Mouse (Mus musculus): ENCODE results near the gene Hibadh. TPM values are rescaled to one million over a fixed set of nuclear protein-coding genes. Genes with fewer than 3 reads are reported as not detected.
"Not testable (repeated sequence)": the region's sequence is repeated elsewhere in the genome, so short reads cannot be mapped to it uniquely, and the experiment has no call there.

Hibadh gene
- polyA plus RNA-seq (2016; fragmentation: Nextera tagmentation; extraction: Ambion mirVana), result 58.6 and 58.7 TPM in 2 replicates

DNA sequence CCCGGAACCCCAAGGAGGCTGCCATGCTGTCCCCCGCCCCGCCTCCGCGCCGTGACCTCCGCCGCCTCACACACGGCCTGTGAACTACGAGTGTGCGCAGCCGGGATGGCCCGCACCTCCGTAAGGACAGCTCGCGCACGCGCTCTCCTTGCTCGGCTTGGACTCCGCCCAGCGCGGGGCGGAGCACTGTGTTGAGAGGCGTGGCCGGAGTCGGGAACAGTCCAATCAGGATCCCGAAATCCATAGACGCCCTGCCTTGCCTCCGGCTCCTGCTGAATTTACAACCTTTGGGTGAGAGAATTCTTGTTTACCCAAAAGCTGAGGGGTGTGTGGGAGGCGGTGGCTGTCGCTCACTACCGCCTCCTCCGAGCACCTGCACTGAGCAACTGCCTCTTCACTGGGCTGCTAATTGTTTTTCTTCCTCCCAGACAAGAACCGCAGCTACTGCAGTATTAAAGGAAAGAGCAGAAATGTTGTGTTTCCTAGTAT is at the start of gene Hibadh:
TSS of gene Hibadh (minus strand) at position 166 of the 489 bp plus-strand sequence.
- Histone ChIP-seq H3K27ac (peak within 1 kb of the TSS; percentile 46; the same call in 1 of the 2 replicates), H3K9ac (peak within 1 kb of the TSS; percentile 87), H3K27me3 (no peaks in the 10 kb centered on the region), H3K4me3 (replicated peaks) (peak within 1 kb of the TSS; percentile 82), H3K9me3 (no peaks in the 10 kb centered on the region), H3K36me3 (replicated peaks) (no peaks in the 10 kb centered on the region), H3K4me2 (peak within 1 kb of the TSS; percentile 72), H3K4me1 (peaks cover 12% of the 10 kb centered on the region)
- under 1% methylated on average over 25 of the region's 34 CpGs for WGBS
- peak; percentile 100 for ATAC-seq (ENCODE audit: low FRiP score)

DNA sequence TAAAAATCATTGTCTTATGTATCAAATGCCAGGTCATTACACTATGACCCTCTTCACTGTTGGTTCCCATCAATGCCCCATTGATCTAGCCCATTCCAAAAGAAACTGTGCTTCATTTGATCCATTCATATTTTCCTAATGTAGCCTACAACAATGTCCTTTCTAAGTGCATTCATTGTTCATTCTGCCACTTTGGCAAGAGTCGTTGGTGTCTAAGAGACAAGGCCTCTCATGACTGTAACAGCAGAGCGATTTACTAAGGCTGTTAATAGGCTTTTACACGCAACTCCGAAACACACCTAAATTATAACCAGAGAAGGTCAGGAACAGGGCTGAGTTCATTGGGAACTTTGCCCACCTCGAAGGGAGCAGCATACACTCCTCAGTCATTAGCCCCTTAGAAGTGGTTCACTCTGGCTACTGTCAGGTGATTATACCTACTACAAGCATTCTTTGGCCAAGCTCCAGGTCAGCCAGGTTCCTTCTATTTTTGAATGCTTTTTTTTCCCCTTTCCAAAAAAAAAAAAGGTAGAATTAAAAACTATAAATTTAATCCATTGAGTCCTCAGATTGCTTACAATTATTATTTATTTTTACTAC is 46.8 kb upstream of the Hibadh start:
- Histone ChIP-seq H3K27me3 (no peaks in the 10 kb centered on the region), H3K9me3 (no peaks in the 10 kb centered on the region), H3K27ac (no peak overlapping the region), H3K36me3 (replicated peaks) (no peaks in the 10 kb centered on the region), H3K4me3 (replicated peaks) (no peak overlapping the region), H3K9ac (no peak overlapping the region), H3K4me1 (0 out of 2 replicates have a peak, but pooled peaks cover 6% of the 10 kb centered on the region), H3K4me2 (no peak overlapping the region)
- no peak for ATAC-seq (ENCODE audit: low FRiP score)
- whole genome bisulfite sequencing, result 65% methylated on average over 5 of the region's 5 CpGs

DNA sequence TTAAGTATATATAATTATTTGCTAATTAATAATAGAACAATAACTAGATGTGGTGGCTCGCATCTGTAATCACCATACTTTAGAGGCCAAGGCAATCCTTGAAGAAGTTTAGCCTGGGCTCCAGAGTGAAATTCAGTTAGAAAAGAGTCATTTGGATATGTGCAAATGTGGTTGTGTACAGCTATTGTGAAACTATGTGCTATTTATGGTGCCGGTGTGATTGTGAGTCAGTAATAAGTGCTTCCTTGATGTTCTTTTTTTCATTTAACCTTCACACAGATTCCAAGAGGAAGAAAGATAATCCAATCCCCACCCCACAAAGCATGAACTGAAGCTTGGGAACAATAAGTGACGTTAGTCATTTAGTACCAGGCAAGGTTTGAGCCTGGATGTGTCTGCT is 42.4 kb upstream of the Hibadh start:
- 88% methylated on average over 3 of the region's 3 CpGs for WGBS
- Histone ChIP-seq H3K9ac (no peak overlapping the region), H3K36me3 (replicated peaks) (no peaks in the 10 kb centered on the region), H3K4me1 (0 out of 2 replicates have a peak, but pooled peaks cover 6% of the 10 kb centered on the region), H3K9me3 (no peaks in the 10 kb centered on the region), H3K4me2 (no peak overlapping the region), H3K4me3 (replicated peaks) (no peak overlapping the region), H3K27me3 (no peaks in the 10 kb centered on the region), H3K27ac (no peak overlapping the region)
- ATAC-seq (ENCODE audit: low FRiP score), result no peak

DNA sequence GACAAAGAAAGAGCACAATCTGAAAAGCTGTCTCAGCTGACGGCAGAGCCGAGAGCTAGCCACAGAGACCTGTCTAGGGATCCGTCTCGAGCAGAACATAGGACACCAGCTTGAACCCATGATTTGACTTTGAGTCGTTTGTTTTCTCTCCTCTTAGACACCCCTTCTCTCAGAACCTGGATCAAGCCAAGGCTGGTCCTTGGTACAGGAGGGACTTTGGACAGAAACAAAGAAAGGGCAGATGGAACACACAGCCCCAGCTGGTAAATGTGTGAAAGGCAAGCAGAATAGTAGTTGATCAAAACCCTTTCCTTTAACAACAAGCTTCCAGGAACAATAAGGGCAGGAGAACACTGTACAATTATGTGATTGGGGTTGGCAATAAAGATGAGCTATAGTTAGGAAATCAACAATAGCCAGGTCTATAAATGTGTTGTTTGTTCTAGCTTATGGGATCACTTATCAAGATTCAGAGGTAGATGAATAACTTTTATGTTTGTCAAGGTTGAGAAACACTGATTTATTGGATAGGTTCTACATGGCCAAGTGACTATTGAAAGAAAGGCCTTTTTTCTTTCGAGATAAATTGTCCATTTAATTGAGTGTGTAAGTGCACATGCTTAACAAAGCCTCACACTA is 41.8 kb upstream of the Hibadh start:
- H3K9me3 ChIP-seq, result no peaks in the 10 kb centered on the region
- H3K9ac ChIP-seq, result no peak overlapping the region

DNA sequence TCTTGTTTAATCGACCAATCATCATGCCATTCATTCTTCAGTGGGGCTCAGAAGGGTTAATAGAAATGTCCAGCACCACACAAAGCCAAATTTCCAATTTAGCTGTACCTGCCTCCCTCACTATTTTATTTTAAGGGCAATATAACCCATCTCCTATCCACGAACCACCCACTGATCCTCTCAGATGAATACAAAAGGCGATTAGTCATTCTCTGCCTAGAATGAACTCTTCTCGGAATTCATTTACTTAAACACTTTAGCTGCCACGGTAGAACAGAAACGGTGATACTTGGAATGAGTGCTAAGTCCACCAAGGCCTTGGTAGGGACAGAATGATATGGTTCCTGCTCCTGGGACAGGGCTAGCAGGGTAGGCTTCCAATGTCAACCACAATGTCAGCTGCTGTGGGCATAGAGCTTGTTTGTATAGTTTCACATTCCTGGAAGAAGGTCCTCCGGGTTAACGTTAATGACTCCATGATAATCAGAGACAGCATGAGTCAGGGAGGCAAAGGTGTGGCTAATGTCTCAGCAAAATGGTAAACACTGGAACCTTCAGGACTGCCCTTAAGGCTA is 40.4 kb upstream of the Hibadh start:
- 63% methylated on average over 8 of the region's 8 CpGs for WGBS
- Histone ChIP-seq H3K4me3 (replicated peaks) (no peak overlapping the region), H3K27ac (no peak overlapping the region), H3K4me2 (no peak overlapping the region), H3K9ac (no peak overlapping the region), H3K9me3 (no peaks in the 10 kb centered on the region), H3K27me3 (no peaks in the 10 kb centered on the region), H3K36me3 (replicated peaks) (no peaks in the 10 kb centered on the region), H3K4me1 (0 out of 2 replicates have a peak, but pooled peaks cover 6% of the 10 kb centered on the region)
- no peak for ATAC-seq (ENCODE audit: low FRiP score)

More for the DNA sequence above, 41.8 kb upstream of the Hibadh start:
- H3K4me2 ChIP-seq, result no peak overlapping the region
- no peaks in the 10 kb centered on the region for H3K27me3 ChIP-seq
- no peak overlapping the region for H3K27ac ChIP-seq
- no peaks in the 10 kb centered on the region for H3K36me3 ChIP-seq (replicated peaks)
- whole genome bisulfite sequencing, result 79% methylated on average over 6 of the region's 6 CpGs
- no peak overlapping the region for H3K4me3 ChIP-seq (replicated peaks)
- H3K4me1 ChIP-seq, result 0 out of 2 replicates have a peak, but pooled peaks cover 6% of the 10 kb centered on the region
- no peak for ATAC-seq (ENCODE audit: low FRiP score)

DNA sequence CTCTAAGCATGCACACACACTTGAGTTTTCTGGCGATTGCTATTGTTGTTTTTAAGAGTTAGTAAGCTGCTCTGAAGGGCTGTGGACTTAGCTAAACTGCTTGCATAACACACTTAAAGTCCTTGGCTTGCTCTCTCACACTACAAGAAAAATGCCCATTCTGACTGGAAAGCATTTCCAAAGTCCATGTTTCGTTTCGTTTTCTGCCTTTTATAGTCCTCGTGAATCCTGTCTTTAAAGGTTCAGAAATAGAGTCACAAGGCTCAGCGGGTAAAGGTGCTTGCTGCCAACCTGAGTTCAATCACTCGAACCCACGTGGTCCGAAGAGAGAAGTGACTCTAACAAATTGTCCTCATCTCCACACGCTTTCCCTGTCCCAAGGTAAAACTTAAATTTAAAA is 39.4 kb upstream of the Hibadh start:
- Histone ChIP-seq H3K27me3 (no peaks in the 10 kb centered on the region), H3K4me1 (0 out of 2 replicates have a peak, but pooled peaks cover 5% of the 10 kb centered on the region), H3K4me2 (no peak overlapping the region), H3K9ac (no peak overlapping the region), H3K27ac (no peak overlapping the region), H3K9me3 (no peaks in the 10 kb centered on the region), H3K36me3 (replicated peaks) (no peaks in the 10 kb centered on the region), H3K4me3 (replicated peaks) (no peak overlapping the region)
- ATAC-seq (ENCODE audit: low FRiP score), result no peak
- WGBS, result 86% methylated on average over 9 of the region's 9 CpGs

DNA sequence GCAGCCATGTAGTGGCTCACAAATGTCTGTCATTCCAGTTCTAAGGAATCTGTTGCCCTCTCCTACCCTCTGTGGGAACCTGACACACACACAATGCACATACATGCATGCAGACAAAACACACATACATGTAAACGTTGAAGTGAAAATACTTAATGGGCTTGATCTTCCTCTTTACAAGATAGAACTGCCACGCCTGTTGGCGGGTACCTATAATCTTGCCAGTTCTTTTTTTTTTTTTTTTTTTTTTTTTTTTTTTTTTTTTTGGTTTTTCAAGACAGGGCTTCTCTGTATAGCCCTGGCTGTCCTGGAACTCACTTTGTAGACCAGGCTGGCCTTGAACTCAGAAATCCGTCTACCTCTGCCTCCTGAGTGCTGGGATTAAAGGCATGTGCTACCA is 37.3 kb upstream of the Hibadh start:
- not testable (repeated sequence) for H3K27me3 ChIP-seq; H3K4me1 ChIP-seq; H3K4me2 ChIP-seq; H3K27ac ChIP-seq; ATAC-seq (ENCODE audit: low FRiP score); H3K36me3 ChIP-seq (replicated peaks); H3K9me3 ChIP-seq; H3K9ac ChIP-seq; H3K4me3 ChIP-seq (replicated peaks)
- 91% methylated on average over 4 of the region's 4 CpGs for WGBS

DNA sequence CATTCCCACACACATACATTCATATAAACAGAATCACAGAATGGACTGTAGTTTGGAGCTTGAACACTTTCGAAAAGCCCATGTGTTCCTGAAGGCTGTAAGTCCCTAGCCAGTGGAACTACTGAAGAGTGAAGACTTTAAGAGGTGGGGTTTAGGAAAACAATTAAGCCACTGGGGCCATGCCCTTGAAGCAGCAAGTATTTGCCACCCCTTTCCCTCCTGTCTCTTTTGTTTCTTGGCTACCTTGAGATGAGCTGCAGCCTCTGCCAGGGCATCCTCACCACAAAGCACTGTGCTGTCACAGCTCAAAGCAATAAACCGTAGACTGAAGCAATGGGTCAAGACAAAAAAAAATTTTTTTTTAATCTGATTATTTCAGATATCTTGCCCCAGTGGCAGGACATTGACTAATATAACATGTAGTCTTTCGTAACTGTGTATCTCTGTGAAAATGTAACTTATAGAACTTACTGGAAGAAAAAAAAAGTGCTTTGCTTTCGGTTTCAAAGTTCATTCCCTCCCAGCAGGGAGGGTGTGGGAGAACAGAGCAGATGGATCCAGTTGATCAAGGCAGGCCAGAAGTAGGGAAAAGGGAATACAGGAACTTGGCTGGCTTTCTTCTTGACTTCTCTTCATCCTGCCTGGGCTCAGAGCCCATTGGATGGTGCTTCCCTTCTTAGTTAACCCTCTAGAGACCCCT is 35.2 kb upstream of the Hibadh start:
- no peaks in the 10 kb centered on the region for H3K9me3 ChIP-seq
- ATAC-seq (ENCODE audit: low FRiP score), result no peak
- no peak overlapping the region for H3K4me3 ChIP-seq (replicated peaks)
- WGBS, result 84% methylated on average over 4 of the region's 4 CpGs
- H3K4me1 ChIP-seq, result no peaks in the 10 kb centered on the region; the same call in 1 of the 2 replicates
- no peaks in the 10 kb centered on the region for H3K27me3 ChIP-seq
- no peak overlapping the region for H3K27ac ChIP-seq
- no peak overlapping the region for H3K4me2 ChIP-seq
- no peaks in the 10 kb centered on the region for H3K36me3 ChIP-seq (replicated peaks)
- no peak overlapping the region for H3K9ac ChIP-seq

DNA sequence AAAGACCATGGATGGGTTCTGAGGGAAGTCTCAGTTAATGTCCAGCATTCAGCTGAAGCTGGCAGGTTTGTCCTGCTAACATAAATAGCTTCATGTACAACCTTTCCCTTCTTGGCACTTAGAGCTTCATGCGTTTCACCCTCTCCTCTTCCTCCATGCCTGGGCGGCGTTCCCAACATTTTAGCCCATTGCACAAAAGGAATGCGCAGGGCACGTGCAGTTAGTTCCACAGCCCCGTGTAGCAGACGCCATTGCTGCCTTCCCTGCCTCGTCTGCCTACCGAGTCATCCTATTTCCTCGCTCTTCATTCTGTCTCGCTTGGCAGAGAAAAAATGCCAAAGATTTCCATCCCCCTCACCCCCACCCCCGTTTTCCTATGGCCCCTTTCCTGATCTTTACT is 34.4 kb upstream of the Hibadh start:
- no peak overlapping the region for H3K4me3 ChIP-seq (replicated peaks)
- ATAC-seq (ENCODE audit: low FRiP score), result no peak
- H3K9me3 ChIP-seq, result no peaks in the 10 kb centered on the region
- H3K27me3 ChIP-seq, result no peaks in the 10 kb centered on the region
- H3K4me1 ChIP-seq, result no peaks in the 10 kb centered on the region; the same call in 1 of the 2 replicates
- WGBS, result 83% methylated on average over 12 of the region's 12 CpGs
- no peak overlapping the region for H3K27ac ChIP-seq
- H3K36me3 ChIP-seq (replicated peaks), result no peaks in the 10 kb centered on the region
- no peak overlapping the region for H3K4me2 ChIP-seq
- no peak overlapping the region for H3K9ac ChIP-seq

DNA sequence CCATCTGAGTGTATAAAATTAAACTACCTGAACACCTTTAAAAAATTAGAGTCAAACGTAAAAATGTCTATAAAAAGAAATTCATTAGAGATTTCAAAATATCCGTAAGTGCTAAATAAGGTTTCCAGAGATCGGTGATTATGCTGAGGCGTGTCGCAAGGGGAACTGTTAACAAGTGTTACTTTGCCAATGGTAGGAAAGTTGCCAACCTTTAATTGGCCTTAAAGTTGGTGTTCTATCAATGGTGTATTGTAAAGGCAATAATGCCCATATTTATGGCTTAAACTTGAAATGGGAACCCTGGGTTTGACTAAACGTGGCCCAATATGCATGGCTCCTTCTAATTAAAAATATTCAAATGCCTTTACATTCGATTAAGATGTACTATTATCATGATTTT is 33.5 kb upstream of the Hibadh start:
- Histone ChIP-seq H3K4me2 (no peak overlapping the region), H3K4me1 (no peaks in the 10 kb centered on the region; the same call in 1 of the 2 replicates), H3K9me3 (no peaks in the 10 kb centered on the region), H3K9ac (no peak overlapping the region), H3K4me3 (replicated peaks) (no peak overlapping the region), H3K27me3 (no peaks in the 10 kb centered on the region), H3K36me3 (replicated peaks) (no peaks in the 10 kb centered on the region), H3K27ac (no peak overlapping the region)
- WGBS, result 72% methylated on average over 7 of the region's 7 CpGs
- no peak for ATAC-seq (ENCODE audit: low FRiP score)

DNA sequence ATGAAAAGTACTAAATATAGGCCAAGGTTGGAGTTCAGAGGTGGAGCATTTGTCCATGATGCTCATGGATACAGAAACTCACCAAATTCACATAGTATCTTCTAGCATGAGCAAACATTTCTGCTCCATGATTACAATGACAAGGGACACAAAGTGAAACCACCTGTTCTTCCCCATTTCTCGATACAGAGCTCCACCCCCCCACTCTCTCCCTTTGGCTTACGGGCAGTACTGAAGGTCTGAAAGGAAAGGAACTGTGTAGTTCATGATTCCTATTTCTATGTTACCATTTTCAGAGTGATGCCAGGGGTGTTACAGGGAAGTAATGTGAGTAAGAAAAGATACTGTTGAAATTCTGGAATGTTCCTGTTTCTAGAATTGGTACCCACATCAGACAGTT is 32.4 kb upstream of the Hibadh start:
- no peak for ATAC-seq (ENCODE audit: low FRiP score)
- H3K9me3 ChIP-seq, result no peaks in the 10 kb centered on the region
- no peaks in the 10 kb centered on the region for H3K27me3 ChIP-seq
- no peaks in the 10 kb centered on the region; the same call in 1 of the 2 replicates for H3K4me1 ChIP-seq
- H3K4me3 ChIP-seq (replicated peaks), result no peak overlapping the region
- no peaks in the 10 kb centered on the region for H3K36me3 ChIP-seq (replicated peaks)
- H3K9ac ChIP-seq, result no peak overlapping the region
- H3K4me2 ChIP-seq, result no peak overlapping the region
- WGBS, result 76% methylated on average over 2 of the region's 2 CpGs
- H3K27ac ChIP-seq, result no peak overlapping the region

DNA sequence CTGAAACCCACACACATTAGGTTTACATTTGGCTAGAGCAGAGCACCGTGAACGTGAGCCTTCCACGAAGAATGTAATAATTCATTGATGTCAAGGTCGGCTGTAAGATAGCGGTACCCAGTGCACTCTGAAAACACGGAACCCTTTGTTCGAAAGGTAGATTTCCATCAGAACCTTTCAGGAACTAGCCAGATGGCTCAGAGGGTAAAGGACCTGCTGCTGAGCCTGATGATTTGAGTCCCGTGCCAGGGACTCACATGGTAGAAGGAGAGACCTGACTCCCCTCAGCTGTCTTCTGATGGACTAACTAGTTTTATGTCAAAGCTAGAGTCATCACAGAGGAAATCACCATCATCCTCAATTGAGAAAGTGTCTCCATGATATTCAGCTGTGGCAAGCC is 31.6 kb upstream of the Hibadh start:
- 88% methylated on average over 8 of the region's 8 CpGs for WGBS

More for the DNA sequence above, 31.6 kb upstream of the Hibadh start:
- no peak for ATAC-seq (ENCODE audit: low FRiP score)
- H3K36me3 ChIP-seq (replicated peaks), result no peaks in the 10 kb centered on the region
- H3K4me1 ChIP-seq, result no peaks in the 10 kb centered on the region; the same call in 1 of the 2 replicates
- H3K9me3 ChIP-seq, result no peaks in the 10 kb centered on the region
- no peak overlapping the region for H3K4me2 ChIP-seq
- no peak overlapping the region for H3K27ac ChIP-seq
- H3K4me3 ChIP-seq (replicated peaks), result no peak overlapping the region
- H3K27me3 ChIP-seq, result no peaks in the 10 kb centered on the region
- no peak overlapping the region for H3K9ac ChIP-seq

Measured in forebrain, embryonic 12.5 days (tissue).